Mouse (Mus musculus) heart, postnatal 0 days (tissue): ENCODE data around the gene D17Wsu92e. TPM values are rescaled to one million over a fixed set of nuclear protein-coding genes. Genes with fewer than 3 reads are reported as not detected.

Experiments
- ATAC-seq: fragments of 200-750 bp; cut with Nextera tagmentation; 2 replicates; pipeline ENCODE4 v1.8.0; 2017; ENCODE audit warnings: low read depth, moderate number of reproducible peaks, moderate library complexity; ENCODE audit not compliant: insufficient read depth
- DNase-seq: peaks from one replicate; pipeline ENCODE4 v3.0.0-alpha.2; 2016; ENCODE audit warnings: low spot score
- H3K27ac ChIP-seq: fragments of 300-500 bp; sonication (generic); 2 replicates; pipeline ENCODE4 v1.5.1; 2014; ENCODE audit warnings: low read depth, mild to moderate bottlenecking
- H3K27me3 ChIP-seq: fragments of 300-500 bp; sonication (generic); 2 replicates; pipeline ENCODE4 v1.6.1; 2014; ENCODE audit warnings: low read length, mixed read lengths; ENCODE audit not compliant: control insufficient read depth, insufficient read depth
- H3K36me3 ChIP-seq: fragments of 300-500 bp; sonication (generic); replicated peaks from 2 replicates; pipeline ENCODE4 v1.6.1; 2014; ENCODE audit warnings: low read length, mixed read lengths; ENCODE audit not compliant: control insufficient read depth, insufficient read depth
- H3K4me1 ChIP-seq: fragments of 300-500 bp; sonication (generic); 2 replicates; pipeline ENCODE4 v1.6.1; 2014; ENCODE audit warnings: antibody characterized with exemption; ENCODE audit not compliant: control insufficient read depth, insufficient read depth
- H3K4me2 ChIP-seq: fragments of 300-500 bp; sonication (generic); 2 replicates; pipeline ENCODE4 v1.6.1; 2014; ENCODE audit warnings: low read depth, mild to moderate bottlenecking, low read length, moderate library complexity
- H3K4me3 ChIP-seq: fragments of 300-500 bp; sonication (generic); 2 replicates; pipeline ENCODE4 v1.5.1; 2014; ENCODE audit warnings: low read depth, low read length
- H3K9ac ChIP-seq: fragments of 300-500 bp; sonication (generic); replicated peaks from 2 replicates; pipeline ENCODE4 v1.6.1; 2014; ENCODE audit warnings: low read depth, low read length, mixed read lengths
- H3K9me3 ChIP-seq: fragments of 300-500 bp; sonication (generic); replicated peaks from 2 replicates; pipeline ENCODE4 v1.6.1; 2016; ENCODE audit warnings: low read length; ENCODE audit not compliant: control insufficient read depth
- CTCF ChIP-seq: IDR thresholded peaks from 2 replicates; pipeline ENCODE4 v1.5.1; 2016; ENCODE audit warnings: antibody characterized with exemption, control low read depth, low read depth
- EP300 ChIP-seq: IDR thresholded peaks from 2 replicates; pipeline ENCODE4 v1.6.1; 2016; ENCODE audit warnings: antibody characterized with exemption, low read depth
- WGBS: fragments of 180-500 bp; shearing (Covaris S2); extraction: QIAGEN DNeasy Blood & Tissue Kit; methylation state at CpG from one replicate; pipeline ENCODE4 v1.1.7; 2014; 5-methylcytosine and 5-hydroxymethylcytosine counted together
- polyA plus RNA-seq: library from polyadenylated mRNA; unstranded; fragments of >200 nt; fragmentation: Nextera tagmentation; extraction: Ambion mirVana; gene quantifications from 2 replicates; pipeline ENCODE4 v1.2.1, GENCODE M21; 2015
- total RNA-seq: library from RNA; depleted of rRNA; stranded (reverse); fragments of >200 nt; gene quantifications from 2 replicates; pipeline ENCODE4 v1.2.3, GENCODE M21; 2014; ENCODE audit warnings: low replicate concordance

D17Wsu92e gene
- total and polyA plus RNA-seq, 2 experiments from 2014 or later = 15.0 to 80.6 TPM

- 82% methylated on average over 5 of the region's 5 CpGs for whole genome bisulfite sequencing
- H3K4me2 ChIP-seq = no peak overlapping the region
- peaks cover 14% of the 10 kb centered on the region for H3K36me3 ChIP-seq
- ATAC-seq (no peak), DNase-seq (no peak)
- no peaks in the 10 kb centered on the region for H3K9me3 ChIP-seq
- TF ChIP-seq EP300 (no peak), CTCF (no peak)
- H3K27me3 ChIP-seq = no peaks in the 10 kb centered on the region
- peaks cover 7% of the 10 kb centered on the region; the same call in 1 of the 2 replicates for H3K4me1 ChIP-seq
- H3K9ac ChIP-seq = no peak overlapping the region
- no peak overlapping the region for H3K27ac ChIP-seq
- H3K4me3 ChIP-seq = no peak overlapping the region
These were observed 30.4 kb downstream of the D17Wsu92e start for GRCm38 (mm10) chr17:27790015-27790414.

DNA sequence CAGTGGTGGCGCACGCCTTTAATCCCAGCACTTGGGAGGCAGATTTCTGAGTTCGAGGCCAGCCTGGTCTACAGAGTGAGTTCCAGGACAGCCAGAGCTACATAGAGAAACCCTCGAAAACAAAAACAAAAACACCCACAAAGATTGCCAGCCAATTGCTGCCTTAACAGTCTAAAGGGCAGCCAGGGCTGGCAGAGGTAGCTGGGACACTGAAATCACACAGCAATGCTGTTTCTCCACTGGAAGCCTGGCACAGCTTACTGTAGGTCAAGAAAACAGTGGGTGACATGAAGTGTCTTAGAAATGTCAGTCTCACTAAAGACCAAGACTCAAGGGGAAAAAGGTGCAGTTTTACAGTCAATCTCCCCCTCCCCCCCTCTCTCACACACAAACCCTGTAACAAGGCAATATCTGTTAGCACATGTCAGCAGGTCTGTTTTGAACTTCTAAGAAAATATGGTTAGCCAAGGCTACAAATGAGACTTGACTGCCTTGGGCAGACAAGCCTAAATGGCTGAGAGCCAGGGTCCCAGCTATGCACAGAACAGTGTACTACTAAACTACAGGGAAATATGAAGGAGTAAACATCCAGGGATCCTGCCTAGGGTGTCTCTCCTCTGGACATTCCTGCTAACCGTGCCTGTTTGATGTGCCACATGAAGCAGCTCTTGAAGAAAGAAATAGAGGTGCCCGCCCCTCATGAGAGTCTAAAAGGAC, 31.8 kb downstream of the D17Wsu92e start:
- Histone ChIP-seq H3K9ac (no peak overlapping the region), H3K36me3 (peaks cover 25% of the 10 kb centered on the region), H3K27ac (no peak overlapping the region), H3K9me3 (no peaks in the 10 kb centered on the region), H3K4me1 (peaks cover 7% of the 10 kb centered on the region; the same call in 1 of the 2 replicates), H3K27me3 (no peaks in the 10 kb centered on the region), H3K4me2 (no peak overlapping the region), H3K4me3 (no peak overlapping the region)
- no peak for ATAC-seq
- no peak for TF ChIP-seq CTCF
- TF ChIP-seq EP300 = no peak
- 92% methylated on average over 6 of the region's 6 CpGs for WGBS
- no peak for DNase-seq

- no peak for DNase-seq
- H3K9me3 ChIP-seq = no peaks in the 10 kb centered on the region
- 79% methylated on average over 4 of the region's 4 CpGs for WGBS
These were observed 36.9 kb downstream of the D17Wsu92e start for GRCm38 (mm10) chr17:27783567-27783966.

GRCm38 (mm10) chr17:27781059-27781687, 39.3 kb downstream of the D17Wsu92e start:
- no peak for ATAC-seq
- Histone ChIP-seq H3K27ac (no peak overlapping the region), H3K27me3 (no peaks in the 10 kb centered on the region), H3K9ac (no peak overlapping the region), H3K36me3 (peaks cover 35% of the 10 kb centered on the region), H3K4me2 (no peak overlapping the region), H3K4me3 (no peak overlapping the region), H3K4me1 (peaks cover 9% of the 10 kb centered on the region; the same call in 1 of the 2 replicates), H3K9me3 (no peaks in the 10 kb centered on the region)
- TF ChIP-seq CTCF = no peak
- DNase-seq = no peak
- WGBS = 46% methylated on average over 5 of the region's 5 CpGs

More at GRCm38 (mm10) chr17:27783567-27783966, 36.9 kb downstream of the D17Wsu92e start:
- Histone ChIP-seq H3K4me3 (no peak overlapping the region), H3K36me3 (peaks cover 37% of the 10 kb centered on the region), H3K27ac (no peak overlapping the region), H3K27me3 (no peaks in the 10 kb centered on the region), H3K4me1 (peaks cover 9% of the 10 kb centered on the region; the same call in 1 of the 2 replicates), H3K9ac (no peak overlapping the region), H3K4me2 (no peak overlapping the region)
- no peak for ATAC-seq
- TF ChIP-seq CTCF (no peak), EP300 (no peak)

DNA sequence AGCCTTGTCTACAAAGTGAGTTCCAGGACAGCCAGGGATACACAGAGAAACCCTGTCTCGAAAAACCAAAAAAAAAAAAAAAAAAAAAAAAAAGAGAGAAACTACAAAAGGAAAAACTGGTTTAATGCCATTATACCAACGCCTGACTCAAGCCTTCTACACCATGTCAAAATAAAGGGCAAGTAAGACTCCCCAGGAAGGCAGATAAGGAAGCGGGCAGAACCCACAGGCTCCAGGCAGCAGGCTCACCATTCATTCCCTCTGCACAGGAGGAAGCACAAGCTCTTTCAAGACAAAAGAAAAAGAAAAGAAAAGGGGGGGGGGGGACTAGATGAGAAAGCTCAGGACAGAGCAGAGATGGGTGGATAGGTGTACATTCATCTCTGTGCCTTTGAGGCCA, 40.7 kb downstream of the D17Wsu92e start:
- H3K4me1 ChIP-seq = peaks cover 9% of the 10 kb centered on the region; the same call in 1 of the 2 replicates
- no peak for TF ChIP-seq EP300
- no peak for TF ChIP-seq CTCF
- no peaks in the 10 kb centered on the region for H3K9me3 ChIP-seq
- H3K36me3 ChIP-seq = peaks cover 25% of the 10 kb centered on the region; the same call in 1 of the 2 replicates
- ATAC-seq (no peak), DNase-seq (no peak)
- no peak overlapping the region for H3K27ac ChIP-seq
- WGBS = 62% methylated on average over 3 of the region's 3 CpGs
- no peaks in the 10 kb centered on the region for H3K27me3 ChIP-seq
- no peak overlapping the region for H3K4me2 ChIP-seq
- no peak overlapping the region for H3K4me3 ChIP-seq
- no peak overlapping the region for H3K9ac ChIP-seq
